Mouse (Mus musculus) bone marrow macrophage, adult 2 months (primary cell): ENCODE measurements at regions not wholly inside any gene's neighbourhood (a gene's known extent, or its start where the extent isn't known, plus 50 kb on each side); places are given as distances from the start of the nearest gene placed in this dataset.

Experiments used
- CTCF ChIP-seq: IDR thresholded peaks from 2 replicates; pipeline ENCODE4 v1.5.1; 2012; ENCODE audit warnings: low read depth, mild to moderate bottlenecking, low read length, moderate library complexity
- POLR2A ChIP-seq: IDR thresholded peaks from 2 replicates; pipeline ENCODE4 v1.6.1; 2012; ENCODE audit warnings: mild to moderate bottlenecking, low read depth, low read length, borderline replicate concordance

DNA sequence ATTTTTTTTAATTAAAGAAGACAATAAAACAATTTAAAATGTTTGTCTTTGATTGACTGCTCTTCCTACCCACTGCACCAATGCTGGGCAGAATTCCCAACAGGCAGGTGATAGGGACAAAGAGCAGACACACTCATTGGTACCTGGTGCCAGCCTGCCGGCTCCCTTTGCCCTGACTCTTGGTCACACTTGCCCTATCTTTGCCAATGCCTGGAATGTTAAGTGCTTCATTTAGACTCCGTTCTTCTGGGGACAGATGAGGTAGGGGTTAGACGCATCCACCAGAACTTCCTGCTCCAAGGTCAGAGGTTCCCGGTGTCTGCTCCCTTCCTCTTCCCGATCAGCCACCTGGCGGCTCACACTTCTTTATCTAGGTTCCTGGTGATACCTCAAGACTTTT lies 114.5 kb upstream of the Tpm1 start:
- TF ChIP-seq POLR2A (no peak), CTCF (no peak)
